Mouse (Mus musculus): Measurements from ENCODE around the gene Zfp709. TPM values are rescaled to one million over a fixed set of nuclear protein-coding genes. Genes with fewer than 3 reads are reported as not detected.

Gene Zfp709
- total RNA-seq (2023), result 1 to 10 TPM; 2.7 to 5.1 TPM

GRCm38 (mm10) chr8:71881618-71882274 is at the start of gene Zfp709:
Zfp709 (plus strand) TSS chr8:71882019.

GRCm38 (mm10) chr8:71908309-71909261 is 26.8 kb downstream of the Zfp709 start, which contains the start of the genes Zfp882 and Zfp617:
Zfp882 (plus strand) TSS chr8:71908608.
Zfp617 (plus strand) TSS chr8:71908635.

Other genes starting within 250 kb of the Zfp709 start
- gene Unc13a, start 210.3 kb upstream of the Zfp709 start, total RNA-seq (2023), result under 1 TPM; 0.11 to 0.26 TPM
- 10 to 100 TPM; 14.9 to 15.9 TPM for gene Jak3, start 205.7 kb upstream of the Zfp709 start, total RNA-seq (2023)
- gene Insl3, start 192.8 kb upstream of the Zfp709 start, total RNA-seq (2023), result 1 to 10 TPM; 5.7 to 8.3 TPM
- under 1 TPM in 1 of 2 experiments, not detected in 1; 0.16 TPM for gene B3gnt3, start 180.2 kb upstream of the Zfp709 start, total RNA-seq (2023)
- 10 to 100 TPM; 41.8 to 52.1 TPM for gene Fcho1, start 156.3 kb upstream of the Zfp709 start, total RNA-seq (2023)
- gene Zfp882, start 26.6 kb downstream of the Zfp709 start, total RNA-seq (2023), result 1 to 10 TPM; 1.1 to 4.2 TPM
- 1 to 10 TPM; 7.0 TPM for gene Zfp617, start 26.6 kb downstream of the Zfp709 start, total RNA-seq (2023)
- gene Zfp961, start 69.0 kb downstream of the Zfp709 start, total RNA-seq (2023), result 1 to 10 TPM; 7.5 to 9.4 TPM
- 100 to 1,000 TPM; 261 to 276 TPM for gene Cyp4f18, start 127.6 kb downstream of the Zfp709 start, total RNA-seq (2023)
- gene Olfr372, start 159.2 kb downstream of the Zfp709 start, total RNA-seq (2023), result 1 to 10 TPM in 1 of 2 experiments, under 1 TPM in 1; 0.51 to 1.2 TPM
- gene Olfr373, start 201.2 kb downstream of the Zfp709 start, total RNA-seq (2023), result under 1 TPM; 0.67 to 0.77 TPM
- gene Olfr374, start 225.0 kb downstream of the Zfp709 start, total RNA-seq (2023), result under 1 TPM; 0.18 to 0.73 TPM

Data from neutrophil, adult 59 days (primary cell).